Mouse (Mus musculus): Measurements from ENCODE around the gene Olfr763.

- TF ChIP-seq CTCF (IDR thresholded peaks at IDR 0.05; ENCODE audit: borderline replicate concordance, extremely low read depth, insufficient read depth, insufficient read length): no peak
- no peak for TF ChIP-seq POLR2A (IDR thresholded peaks at IDR 0.05; ENCODE audit: borderline replicate concordance, extremely low read depth, insufficient read depth, insufficient read length, poor library complexity, severe bottlenecking)
Measured at GRCm38 (mm10) chr10:129014477-129014876, 3.9 kb downstream of the Olfr763 start.
